Mouse (Mus musculus): ENCODE results near the gene Fdxr. TPM values are rescaled to one million over a fixed set of nuclear protein-coding genes. Genes with fewer than 3 reads are reported as not detected.

Fdxr gene
- polyA plus RNA-seq, 1 experiment from 2014 or later, result 10.0 TPM

GRCm38 (mm10) chr11:115267061-115267883 is 9.6 kb downstream of the Fdxr start, which contains the start of gene Grin2c:
Gene Grin2c (minus strand): TSS chr11:115267243.
- 8% methylated on average over 49 of the region's 50 CpGs for WGBS
- no peak for DNase-seq (ENCODE audit: low spot score)

GRCm38 (mm10) chr11:115266400-115266778 is 10.5 kb downstream of the Fdxr start:
- no peaks in the 10 kb centered on the region for H3K9me3 ChIP-seq (replicated peaks; ENCODE audit: low read length)
- DNase-seq (ENCODE audit: low spot score) (no peak), ATAC-seq (replicated peaks; ENCODE audit: low FRiP score, low read depth) (no peak)
- TF ChIP-seq CTCF (IDR thresholded peaks at IDR 0.05; ENCODE audit: low read depth), result no peak
- 2% methylated on average over 22 of the region's 22 CpGs for WGBS
- peaks cover 14% of the 10 kb centered on the region; the same call in 1 of the 2 replicates for H3K4me1 ChIP-seq (replicated peaks; ENCODE audit: insufficient read depth, low read length)
- H3K4me2 ChIP-seq (ENCODE audit: low read length), result peak overlapping the region; percentile 60
- H3K27me3 ChIP-seq (ENCODE audit: insufficient read depth, low read length), result peaks cover 55% of the 10 kb centered on the region
- H3K4me3 ChIP-seq (replicated peaks; ENCODE audit: low read depth, low read length), result peak overlapping the region; percentile 31
- no peaks in the 10 kb centered on the region for H3K36me3 ChIP-seq (ENCODE audit: insufficient read depth, low read length)
- H3K9ac ChIP-seq (ENCODE audit: low read depth, low read length), result no peak overlapping the region
- no peak overlapping the region for H3K27ac ChIP-seq

More at GRCm38 (mm10) chr11:115267061-115267883, 9.6 kb downstream of the Fdxr start, which contains the start of gene Grin2c:
- H3K36me3 ChIP-seq (ENCODE audit: insufficient read depth, low read length), result no peaks in the 10 kb centered on the region
- peaks cover 14% of the 10 kb centered on the region; the same call in 1 of the 2 replicates for H3K4me1 ChIP-seq (replicated peaks; ENCODE audit: insufficient read depth, low read length)
- TF ChIP-seq CTCF (IDR thresholded peaks at IDR 0.05; ENCODE audit: low read depth), result no peak
- H3K4me2 ChIP-seq (ENCODE audit: low read length), result peak within 1 kb of the TSS; percentile 60
- H3K9ac ChIP-seq (ENCODE audit: low read depth, low read length), result no peak within 1 kb of the TSS
- H3K27ac ChIP-seq, result no peak within 1 kb of the TSS
- ATAC-seq (replicated peaks; ENCODE audit: low FRiP score, low read depth), result no peak
- H3K9me3 ChIP-seq (replicated peaks; ENCODE audit: low read length), result no peaks in the 10 kb centered on the region
- peak within 1 kb of the TSS; percentile 31 for H3K4me3 ChIP-seq (replicated peaks; ENCODE audit: low read depth, low read length)
- peaks cover 51% of the 10 kb centered on the region for H3K27me3 ChIP-seq (ENCODE audit: insufficient read depth, low read length)

- Histone ChIP-seq H3K27me3 (ENCODE audit: insufficient read depth, low read length) (peaks cover 58% of the 10 kb centered on the region), H3K36me3 (ENCODE audit: insufficient read depth, low read length) (no peaks in the 10 kb centered on the region), H3K9ac (ENCODE audit: low read depth, low read length) (no peak overlapping the region), H3K4me3 (replicated peaks; ENCODE audit: low read depth, low read length) (0 out of 2 replicates have a peak overlapping the region, but pooled peaks have one; percentile 4), H3K27ac (no peak overlapping the region), H3K4me2 (ENCODE audit: low read length) (no peak overlapping the region), H3K9me3 (replicated peaks; ENCODE audit: low read length) (no peaks in the 10 kb centered on the region), H3K4me1 (replicated peaks; ENCODE audit: insufficient read depth, low read length) (peaks cover 14% of the 10 kb centered on the region; the same call in 1 of the 2 replicates)
- TF ChIP-seq CTCF (IDR thresholded peaks at IDR 0.05; ENCODE audit: low read depth), result no peak
- ATAC-seq (replicated peaks; ENCODE audit: low FRiP score, low read depth) (no peak), DNase-seq (ENCODE audit: low spot score) (no peak)
- 5% methylated on average over 20 of the region's 20 CpGs for WGBS
These were observed 11.0 kb downstream of the Fdxr start for GRCm38 (mm10) chr11:115265771-115266399.

- H3K9ac ChIP-seq (ENCODE audit: low read depth, low read length), result no peak overlapping the region
- H3K4me3 ChIP-seq (replicated peaks; ENCODE audit: low read depth, low read length), result no peak overlapping the region; the same call in 1 of the 2 replicates
- H3K4me1 ChIP-seq (replicated peaks; ENCODE audit: insufficient read depth, low read length), result peaks cover 14% of the 10 kb centered on the region; the same call in 1 of the 2 replicates
- DNase-seq (ENCODE audit: low spot score) (peak; percentile 47), ATAC-seq (replicated peaks; ENCODE audit: low FRiP score, low read depth) (no peak)
- 8% methylated on average over 39 of the region's 39 CpGs for WGBS
- peak; percentile 68 for TF ChIP-seq CTCF (IDR thresholded peaks at IDR 0.05; ENCODE audit: low read depth)
- H3K36me3 ChIP-seq (ENCODE audit: insufficient read depth, low read length), result no peaks in the 10 kb centered on the region
- no peaks in the 10 kb centered on the region for H3K9me3 ChIP-seq (replicated peaks; ENCODE audit: low read length)
- peaks cover 58% of the 10 kb centered on the region for H3K27me3 ChIP-seq (ENCODE audit: insufficient read depth, low read length)
- no peak overlapping the region for H3K27ac ChIP-seq
- H3K4me2 ChIP-seq (ENCODE audit: low read length), result peak overlapping the region; percentile 46
These were observed 11.8 kb downstream of the Fdxr start for GRCm38 (mm10) chr11:115264862-115265668.

GRCm38 (mm10) chr11:115264136-115264861 is 12.6 kb downstream of the Fdxr start:
- Histone ChIP-seq H3K27me3 (ENCODE audit: insufficient read depth, low read length) (peaks cover 58% of the 10 kb centered on the region), H3K9ac (ENCODE audit: low read depth, low read length) (no peak overlapping the region), H3K36me3 (ENCODE audit: insufficient read depth, low read length) (no peaks in the 10 kb centered on the region), H3K4me2 (ENCODE audit: low read length) (no peak overlapping the region), H3K27ac (no peak overlapping the region), H3K4me1 (replicated peaks; ENCODE audit: insufficient read depth, low read length) (peaks cover 14% of the 10 kb centered on the region; the same call in 1 of the 2 replicates), H3K4me3 (replicated peaks; ENCODE audit: low read depth, low read length) (no peak overlapping the region), H3K9me3 (replicated peaks; ENCODE audit: low read length) (no peaks in the 10 kb centered on the region)
- TF ChIP-seq CTCF (IDR thresholded peaks at IDR 0.05; ENCODE audit: low read depth), result no peak
- WGBS, result 68% methylated on average over 7 of the region's 7 CpGs
- ATAC-seq (replicated peaks; ENCODE audit: low FRiP score, low read depth) (no peak), DNase-seq (ENCODE audit: low spot score) (no peak)
